Mouse (Mus musculus) embryonic facial prominence, embryonic 11.5 days (tissue): ENCODE results near the gene Zfp760. TPM values are rescaled to one million over a fixed set of nuclear protein-coding genes. Genes with fewer than 3 reads are reported as not detected.
"Not testable (repeated sequence)": the region's sequence is repeated elsewhere in the genome, so short reads cannot be mapped to it uniquely, and the experiment has no call there.

Experiments
- ATAC-seq: fragments of 200-750 bp; cut with Nextera tagmentation; replicated peaks from 2 replicates; pipeline ENCODE4 v1.8.0; 2017; ENCODE audit warnings: low read depth; ENCODE audit not compliant: insufficient number of reproducible peaks, low FRiP score, low TSS enrichment
- DNase-seq: peaks from one replicate; pipeline ENCODE4 v3.0.0-alpha.2; 2015; ENCODE audit warnings: low spot score
- H3K27ac ChIP-seq: fragments of 300-500 bp; sonication (generic); replicated peaks from 2 replicates; pipeline ENCODE4 v1.5.1; 2014; ENCODE audit warnings: mild to moderate bottlenecking, low read depth, low read length, control low read depth
- H3K27me3 ChIP-seq: fragments of 300-500 bp; sonication (generic); 2 replicates; pipeline ENCODE4 v1.6.1; 2014; ENCODE audit warnings: mild to moderate bottlenecking, low read length, moderate library complexity, mixed read lengths; ENCODE audit not compliant: control insufficient read depth, insufficient read depth
- H3K36me3 ChIP-seq: fragments of 300-500 bp; sonication (generic); replicated peaks from 2 replicates; pipeline ENCODE4 v1.6.1; 2014; ENCODE audit warnings: low read depth, mild to moderate bottlenecking, low read length, moderate library complexity, mixed read lengths; ENCODE audit not compliant: control insufficient read depth, insufficient read depth
- H3K4me1 ChIP-seq: fragments of 300-500 bp; sonication (generic); 2 replicates; pipeline ENCODE4 v1.6.1; 2014; ENCODE audit warnings: low read length, mixed read lengths; ENCODE audit not compliant: control insufficient read depth, insufficient read depth
- H3K4me2 ChIP-seq: fragments of 300-500 bp; sonication (generic); 2 replicates; pipeline ENCODE4 v1.6.1; 2014; ENCODE audit warnings: low read depth, mild to moderate bottlenecking, control low read depth, low read length, moderate library complexity
- H3K4me3 ChIP-seq: fragments of 300-500 bp; sonication (generic); 2 replicates; pipeline ENCODE4 v1.5.1; 2014; ENCODE audit warnings: low read depth, low read length, control low read depth
- H3K9ac ChIP-seq: fragments of 300-500 bp; sonication (generic); replicated peaks from 2 replicates; pipeline ENCODE4 v1.6.1; 2014; ENCODE audit warnings: mild to moderate bottlenecking, control low read depth, low read length
- H3K9me3 ChIP-seq: fragments of 300-500 bp; sonication (generic); replicated peaks from 2 replicates; pipeline ENCODE4 v1.6.1; 2016; ENCODE audit warnings: mild to moderate bottlenecking, low read length, inconsistent platforms, mixed read lengths; ENCODE audit not compliant: control insufficient read depth
- WGBS: fragments of 180-500 bp; shearing (Covaris S2); extraction: QIAGEN DNeasy Blood & Tissue Kit; methylation state at CpG from one replicate; pipeline ENCODE4 v1.1.7; 2014; 5-methylcytosine and 5-hydroxymethylcytosine counted together
- polyA plus RNA-seq: library from polyadenylated mRNA; unstranded; fragments of >200 nt; fragmentation: Nextera tagmentation; extraction: Ambion mirVana; gene quantifications from 2 replicates; pipeline ENCODE4 v1.2.1, GENCODE M21; 2014

Gene Zfp760
- polyA plus RNA-seq, 1 experiment from 2014 or later = 29.8 TPM

DNA sequence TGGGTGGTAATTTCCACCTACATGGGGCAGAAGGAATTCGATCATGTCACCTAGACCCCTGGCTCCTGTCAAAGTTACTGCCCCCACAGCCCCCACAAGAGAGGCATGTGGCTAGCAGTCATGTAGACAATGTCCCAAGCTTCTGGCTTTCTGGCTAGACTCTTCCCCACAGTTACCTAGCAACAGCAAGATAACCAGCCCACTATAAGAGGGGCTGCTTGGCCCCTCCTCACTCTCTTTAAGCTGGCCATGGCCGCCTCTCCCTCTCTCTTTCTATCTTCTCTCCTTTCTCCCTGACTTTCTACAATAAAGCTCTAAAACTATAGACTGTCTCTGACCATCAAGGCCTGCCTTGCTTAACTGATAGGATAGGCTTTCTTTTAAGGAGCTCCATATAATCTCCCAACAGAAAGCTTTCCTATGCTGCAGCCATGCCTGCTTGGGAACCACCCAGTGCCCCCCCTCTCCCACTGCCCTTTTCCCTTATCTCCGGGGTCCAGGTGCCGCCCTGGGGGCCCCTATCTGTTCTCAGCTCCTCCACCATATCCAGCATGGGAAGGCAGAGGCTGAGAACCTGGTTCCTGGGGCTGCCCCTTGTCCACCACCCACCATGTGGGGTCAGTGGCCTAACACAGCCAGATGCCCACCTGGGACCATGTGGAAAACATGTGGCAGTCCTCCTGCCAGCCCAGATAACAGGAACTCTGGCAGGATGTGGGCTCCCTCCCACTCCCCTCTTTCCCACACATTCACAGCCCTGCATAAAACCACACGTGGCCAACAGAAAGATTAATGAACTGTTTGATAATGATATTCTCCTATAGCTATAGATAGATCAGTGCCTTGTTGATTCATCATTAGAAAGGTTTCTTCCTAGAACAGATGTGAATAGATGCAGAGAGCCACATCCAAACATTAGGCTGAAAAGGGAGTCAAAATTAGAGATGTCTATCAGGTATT is 5.0 kb upstream of the Zfp760 start:
- H3K9ac ChIP-seq = no peak overlapping the region
- no peak for DNase-seq
- H3K27me3 ChIP-seq = no peaks in the 10 kb centered on the region
- no peaks in the 10 kb centered on the region for H3K36me3 ChIP-seq
- no peak overlapping the region for H3K4me3 ChIP-seq
- no peak overlapping the region for H3K27ac ChIP-seq
- 44% methylated on average over 5 of the region's 5 CpGs for WGBS
- H3K9me3 ChIP-seq = no peaks in the 10 kb centered on the region
- H3K4me1 ChIP-seq = no peaks in the 10 kb centered on the region
- H3K4me2 ChIP-seq = no peak overlapping the region
- ATAC-seq = no peak

DNA sequence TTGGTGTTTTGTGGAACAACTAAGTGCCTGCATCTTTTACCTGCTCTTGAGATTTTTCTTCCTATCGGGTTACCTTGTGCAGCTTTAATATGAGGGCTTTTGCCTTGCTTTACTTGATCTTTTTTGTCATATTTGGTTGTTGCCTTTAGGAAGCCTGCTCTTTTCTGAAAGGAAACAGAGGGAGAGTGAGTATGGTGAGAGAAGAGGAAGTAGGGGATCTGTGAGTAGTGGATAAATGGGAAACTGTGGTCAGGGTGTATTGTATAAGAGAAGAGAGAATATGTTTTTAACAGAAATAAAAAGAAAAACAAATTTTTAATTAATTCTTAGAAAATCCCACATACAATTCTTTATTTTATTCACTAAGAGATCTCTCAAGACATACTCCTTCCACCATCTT is 4.1 kb upstream of the Zfp760 start:
- H3K4me3 ChIP-seq = no peak overlapping the region
- no peaks in the 10 kb centered on the region for H3K9me3 ChIP-seq
- no peak overlapping the region for H3K9ac ChIP-seq
- no peak overlapping the region for H3K27ac ChIP-seq
- H3K4me2 ChIP-seq = no peak overlapping the region
- no peaks in the 10 kb centered on the region for H3K27me3 ChIP-seq
- DNase-seq (no peak), ATAC-seq (no peak)
- no peaks in the 10 kb centered on the region for H3K36me3 ChIP-seq
- H3K4me1 ChIP-seq = no peaks in the 10 kb centered on the region
- WGBS = 91% methylated on average over 1 of the region's 1 CpGs

DNA sequence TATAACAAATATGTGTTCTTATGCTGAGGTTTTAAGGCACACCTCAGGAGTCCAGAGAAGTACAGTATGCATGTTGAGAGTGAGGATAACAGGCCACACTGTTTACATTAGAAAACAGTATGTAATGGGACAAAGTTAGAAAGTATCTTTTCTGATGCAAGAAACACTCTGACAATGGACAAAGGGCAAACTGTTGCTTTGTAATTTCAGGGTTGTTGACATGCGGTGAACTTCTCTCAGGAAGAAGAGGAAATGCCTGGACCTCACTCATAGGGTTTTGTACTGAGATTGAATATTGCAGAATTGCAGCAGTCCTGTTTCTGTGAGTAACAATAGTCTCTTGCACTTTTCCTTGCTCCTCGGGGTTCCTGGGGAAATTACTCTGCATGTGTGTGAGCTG is 860 bp downstream of the Zfp760 start:
- Histone ChIP-seq H3K9me3 (no peaks in the 10 kb centered on the region), H3K36me3 (no peaks in the 10 kb centered on the region; the same call in 1 of the 2 replicates), H3K27me3 (no peaks in the 10 kb centered on the region), H3K9ac (peak overlapping the region; percentile 57), H3K27ac (0 out of 2 replicates have a peak overlapping the region, but pooled peaks have one; percentile 90), H3K4me1 (no peaks in the 10 kb centered on the region; the same call in 1 of the 2 replicates), H3K4me2 (peak overlapping the region; percentile 51), H3K4me3 (peak overlapping the region; percentile 59)
- WGBS = 42% methylated on average over 2 of the region's 2 CpGs
- no peak for DNase-seq
- ATAC-seq = no peak

DNA sequence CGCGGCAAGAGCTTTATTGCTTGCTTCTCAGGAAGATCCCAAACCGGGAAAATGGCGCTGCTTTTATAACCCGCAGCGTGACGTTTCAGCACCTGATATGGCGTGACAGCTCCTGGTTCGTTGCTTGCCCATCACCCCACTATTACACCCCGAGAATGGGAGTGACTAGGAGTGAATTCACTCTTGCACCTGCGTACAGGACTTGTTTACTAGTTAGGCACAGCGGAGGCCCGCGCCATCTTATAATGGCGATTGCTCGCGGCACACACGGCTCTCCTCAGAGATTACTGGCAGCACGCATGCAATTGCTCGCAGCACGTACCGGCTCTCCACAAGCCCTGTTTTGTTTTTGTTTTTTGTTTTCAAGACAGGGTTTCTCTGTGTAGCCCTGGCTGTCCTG is 23.0 kb downstream of the Zfp760 start, which contains the start of gene Zfp229:
Gene Zfp229 (plus strand): TSS at position 301 of the 400 bp plus-strand sequence.
- H3K4me3 ChIP-seq, H3K4me2 ChIP-seq, H3K27me3 ChIP-seq, H3K36me3 ChIP-seq, H3K9me3 ChIP-seq, H3K9ac ChIP-seq, DNase-seq, H3K27ac ChIP-seq, ATAC-seq, H3K4me1 ChIP-seq: not testable (repeated sequence)
- WGBS = 96% methylated on average over 8 of the region's 22 CpGs

DNA sequence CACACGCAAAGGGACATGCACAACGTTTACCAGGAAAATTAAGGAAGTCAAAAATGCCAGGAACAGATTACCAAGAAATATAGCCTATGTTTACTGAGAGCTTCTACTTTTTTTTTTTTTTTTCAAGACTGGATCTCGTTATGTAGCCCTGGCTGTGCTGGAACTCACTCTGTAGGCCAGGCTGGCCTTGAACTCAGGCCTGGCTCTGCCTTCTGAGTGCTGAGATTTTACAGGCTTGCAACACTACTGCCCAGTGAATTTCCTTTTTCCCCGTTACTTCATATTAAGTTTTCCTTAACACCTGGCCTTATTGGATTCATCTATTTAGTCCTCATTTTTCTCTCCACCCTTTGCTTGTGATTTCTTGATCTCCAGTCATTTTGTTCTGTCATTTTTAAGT is 25.5 kb downstream of the Zfp760 start:
- Histone ChIP-seq H3K4me2 (peak overlapping the region; percentile 42), H3K27me3 (no peaks in the 10 kb centered on the region), H3K4me1 (peaks cover 2% of the 10 kb centered on the region; the same call in 1 of the 2 replicates), H3K27ac (no peak overlapping the region), H3K36me3 (no peaks in the 10 kb centered on the region; the same call in 1 of the 2 replicates), H3K9ac (peak overlapping the region; percentile 34; the same call in 1 of the 2 replicates), H3K9me3 (no peaks in the 10 kb centered on the region), H3K4me3 (peak overlapping the region; percentile 57)
- WGBS = 84% methylated on average over 4 of the region's 4 CpGs
- DNase-seq (no peak), ATAC-seq (no peak)

DNA sequence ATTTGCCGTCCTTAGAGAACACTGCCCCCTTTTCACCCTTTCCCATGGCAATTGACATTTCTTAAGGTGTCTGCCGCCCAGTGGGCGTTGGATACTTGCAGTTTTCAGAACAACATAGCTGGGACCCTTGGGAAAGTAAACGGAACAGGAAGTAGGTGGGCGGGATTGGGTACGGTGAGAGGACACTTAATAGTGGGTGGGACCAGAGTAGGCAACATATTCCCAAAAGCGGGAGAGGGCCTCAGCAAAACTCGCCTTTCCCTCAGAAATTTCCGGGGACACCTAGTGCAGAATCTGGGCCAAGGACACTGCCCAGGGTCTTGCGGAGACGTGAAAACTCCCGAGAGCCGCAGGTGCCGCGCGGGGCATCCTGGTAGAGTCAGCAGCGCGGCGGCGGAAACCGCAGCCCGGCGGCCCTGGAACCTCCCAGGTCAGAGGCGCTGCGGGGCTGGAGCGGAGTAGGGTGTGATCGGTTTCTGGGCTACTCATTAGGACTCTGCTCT is 26.0 kb downstream of the Zfp760 start:
- ATAC-seq (peak; percentile 98), DNase-seq (peak; percentile 87)
- peak overlapping the region; percentile 57 for H3K4me3 ChIP-seq
- no peaks in the 10 kb centered on the region for H3K9me3 ChIP-seq
- H3K27me3 ChIP-seq = no peaks in the 10 kb centered on the region
- H3K9ac ChIP-seq = peak overlapping the region; percentile 79
- H3K4me1 ChIP-seq = peaks cover 2% of the 10 kb centered on the region; the same call in 1 of the 2 replicates
- H3K4me2 ChIP-seq = peak overlapping the region; percentile 43
- H3K36me3 ChIP-seq = no peaks in the 10 kb centered on the region; the same call in 1 of the 2 replicates
- H3K27ac ChIP-seq = 0 out of 2 replicates have a peak overlapping the region, but pooled peaks have one; percentile 52
- WGBS = under 1% methylated on average over 27 of the region's 27 CpGs

DNA sequence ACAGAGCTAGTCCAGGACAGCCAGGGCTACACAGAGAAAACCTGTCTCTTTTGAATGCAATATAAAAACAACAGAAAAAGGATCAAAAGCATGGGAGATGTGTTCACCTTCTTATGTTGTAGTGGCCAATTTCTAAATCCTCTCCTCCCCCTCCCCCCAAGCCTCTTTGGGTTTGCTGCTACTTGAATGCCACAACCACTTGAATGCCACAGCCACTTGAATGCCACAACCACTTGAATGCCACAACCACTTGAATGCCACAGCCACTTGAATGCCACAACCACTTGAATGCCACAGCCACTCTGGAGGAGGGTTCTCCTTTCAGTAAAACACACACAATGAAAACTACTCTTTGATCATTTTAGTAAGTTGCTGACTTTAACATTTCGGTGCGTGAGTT is 45.2 kb downstream of the Zfp760 start:
- no peak overlapping the region for H3K27ac ChIP-seq
- H3K4me2 ChIP-seq = no peak overlapping the region
- DNase-seq = no peak
- no peaks in the 10 kb centered on the region for H3K36me3 ChIP-seq
- WGBS = 81% methylated on average over 2 of the region's 2 CpGs
- H3K9me3 ChIP-seq = no peaks in the 10 kb centered on the region
- no peak overlapping the region for H3K9ac ChIP-seq
- no peak overlapping the region for H3K4me3 ChIP-seq
- H3K4me1 ChIP-seq = no peaks in the 10 kb centered on the region
- ATAC-seq = no peak
- H3K27me3 ChIP-seq = no peaks in the 10 kb centered on the region
